Mouse (Mus musculus): ENCODE results near the gene Ap4e1.
"Not testable (repeated sequence)": the region's sequence is repeated elsewhere in the genome, so short reads cannot be mapped to it uniquely, and the experiment has no call there.

The Ap4e1 gene

DNA sequence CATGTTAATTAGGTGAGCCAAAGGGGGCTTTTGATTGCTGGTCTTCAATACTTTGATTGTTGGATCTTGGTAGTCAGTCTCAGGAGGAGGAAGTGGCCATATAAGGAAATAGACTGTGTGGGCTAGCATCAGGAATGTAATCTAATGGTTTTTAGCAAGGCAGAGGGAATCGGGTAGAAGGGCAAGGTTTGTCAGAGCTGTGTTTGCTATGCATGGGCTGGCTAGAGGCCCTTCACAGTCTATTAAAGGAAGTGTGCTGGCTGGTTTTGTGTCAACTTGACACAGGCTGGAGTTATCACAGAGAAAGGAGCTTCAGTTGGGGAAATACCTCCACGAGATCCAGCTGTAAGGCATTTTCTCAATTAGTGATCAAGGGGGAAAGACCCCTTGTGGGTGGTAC, 70.5 kb downstream of the Ap4e1 start:
- DNase-seq = not testable (repeated sequence)

DNA sequence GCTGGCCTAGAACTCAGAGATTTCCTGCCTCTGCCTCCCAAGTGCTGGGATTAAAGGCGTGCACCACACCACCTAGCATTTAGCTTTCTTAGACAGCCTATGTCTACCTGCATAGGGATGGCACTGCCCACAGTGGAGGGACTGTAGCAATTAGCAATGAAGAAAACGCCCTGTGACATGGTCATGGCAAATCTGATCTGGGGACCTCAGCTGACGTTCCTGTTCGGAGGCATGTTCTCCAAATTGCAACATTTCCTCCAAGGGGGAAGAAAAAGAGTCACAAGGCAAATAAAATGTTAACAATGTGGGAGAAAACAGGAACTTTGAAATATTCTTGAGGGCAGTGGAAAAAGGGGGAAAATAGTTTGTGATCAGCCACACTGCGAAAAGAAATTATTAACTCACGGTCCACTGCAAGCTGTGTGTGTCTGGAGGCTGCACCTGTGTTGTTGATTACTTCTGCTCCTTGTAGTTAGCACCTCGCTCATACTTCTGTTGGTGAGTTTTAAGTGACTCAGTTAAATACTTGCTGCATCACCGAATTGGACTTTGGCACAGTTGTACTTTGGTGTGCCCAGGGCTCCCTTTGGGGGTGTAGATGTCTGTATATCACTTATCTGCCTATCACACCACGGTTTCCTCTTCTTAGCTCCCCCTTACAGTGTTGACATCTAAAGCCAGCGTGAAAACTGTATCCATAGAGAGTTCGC, 71.5 kb downstream of the Ap4e1 start:
- DNase-seq = no peak

- no peak for DNase-seq
Observed at GRCm38 (mm10) chr2:127080591-127081218, 72.2 kb downstream of the Ap4e1 start.

- peak in 1 of 2 experiments; percentile 26 for DNase-seq
Observed at GRCm38 (mm10) chr2:127086235-127086634, 77.7 kb downstream of the Ap4e1 start.

DNA sequence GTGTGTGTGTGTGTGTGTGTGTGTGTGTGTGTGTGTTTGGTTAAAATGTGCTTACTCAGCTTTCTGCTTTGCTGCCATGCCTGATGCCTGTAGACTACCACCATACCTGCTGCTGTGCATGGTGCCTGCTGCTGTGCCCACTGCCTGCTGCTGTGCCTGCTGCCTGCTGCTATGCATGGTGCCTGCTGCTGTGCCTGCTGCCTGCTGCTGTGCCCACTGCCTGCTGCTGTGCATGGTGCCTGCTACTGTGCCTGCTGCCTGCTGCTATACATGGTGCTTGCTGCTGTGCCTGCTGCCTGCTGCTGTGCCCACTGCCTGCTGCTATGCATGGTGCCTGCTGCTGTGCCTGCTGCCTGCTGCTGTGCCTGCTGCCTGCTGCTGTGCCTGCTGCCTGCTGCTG, 81.6 kb downstream of the Ap4e1 start:
- DNase-seq = not testable (repeated sequence)

DNA sequence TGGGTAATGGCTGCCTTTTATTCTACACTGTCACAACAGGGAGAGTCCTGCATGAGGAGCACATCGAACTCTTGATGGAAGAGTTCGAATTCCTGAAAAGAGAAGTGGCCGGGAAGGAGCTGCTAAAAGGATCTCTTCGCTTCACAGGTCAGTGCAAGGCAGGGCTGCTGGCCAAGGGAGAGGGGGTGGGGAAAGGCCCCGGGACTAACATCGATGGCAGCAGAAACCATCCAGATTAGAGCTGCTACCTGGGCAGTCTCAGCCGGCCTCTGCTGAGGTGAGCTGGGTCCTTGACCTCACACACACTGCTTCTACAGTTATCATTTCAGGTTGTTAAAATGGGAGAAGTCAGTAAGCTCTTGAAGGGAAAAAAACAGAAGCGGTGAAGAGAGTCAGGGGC, 83.5 kb downstream of the Ap4e1 start:
- DNase-seq = no peak

DNA sequence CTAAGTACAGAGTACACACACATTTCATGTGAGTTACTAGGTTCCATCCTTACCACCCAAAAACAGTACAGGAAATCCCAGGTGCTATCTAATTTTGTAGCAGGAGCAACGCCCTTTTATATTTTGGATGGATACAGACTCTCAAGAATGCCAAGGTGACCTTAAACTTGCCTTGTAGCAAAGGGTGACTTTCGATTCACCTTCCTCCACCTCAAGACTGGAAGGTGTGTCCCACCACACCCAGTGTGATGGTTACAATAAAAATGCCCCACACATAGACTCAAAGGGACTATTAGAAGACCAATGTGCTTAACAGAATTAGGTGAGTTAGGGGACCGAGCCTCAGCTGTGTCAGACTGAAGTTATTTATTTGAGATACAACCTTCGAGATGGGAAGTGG, 100.5 kb downstream of the Ap4e1 start:
- DNase-seq = no peak

Measured in thymus, adult 18-20 months (tissue).